In the genomic region with DNA sequence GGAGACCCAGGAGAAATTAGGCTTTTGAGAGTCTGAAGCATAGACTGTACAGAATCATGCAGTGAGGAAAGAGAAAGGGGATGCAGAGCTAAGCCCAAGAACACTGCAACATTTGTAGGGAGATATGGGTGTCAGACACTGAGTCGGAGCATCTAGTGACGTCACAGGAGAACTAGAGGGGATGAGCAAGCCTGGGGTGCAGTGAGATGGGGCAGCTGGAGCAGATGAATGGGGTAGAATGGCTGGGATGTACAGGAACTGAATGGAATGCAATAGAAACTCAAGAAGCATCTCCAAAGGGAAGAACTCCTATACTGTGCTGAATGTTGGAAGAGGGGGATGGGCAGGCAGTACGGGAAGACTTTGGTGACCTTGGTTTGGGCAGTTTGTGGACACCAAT, we compare ENCODE assay signal across 21 mouse cellular contexts.
"Had no signal": no experiment of that assay in that cellular context is flagged by ENCODE, and none has a peak within 500 bp of the region (broad histone marks: within the 10 kb centered on the region; RNA-seq: fewer than 3 reads in every experiment).

No protein-coding gene starts in this region.

- H3K4me2 ChIP-seq: heart, embryonic 13.5 days; heart, embryonic 15.5 days; hindbrain, embryonic 13.5 days; hindbrain, embryonic 15.5 days; limb, embryonic 13.5 days; limb, embryonic 15.5 days; liver, embryonic 12.5 days had no signal

- H3K27ac ChIP-seq: heart, embryonic 13.5 days; heart, embryonic 15.5 days; hindbrain, embryonic 13.5 days; hindbrain, embryonic 15.5 days; hindbrain, postnatal 0 days; layer of hippocampus, adult 2 months; limb, embryonic 13.5 days; limb, embryonic 15.5 days; liver, embryonic 12.5 days; liver, embryonic 14.5 days had no signal

- H3K4me3 ChIP-seq: heart, embryonic 13.5 days; heart, embryonic 15.5 days; hindbrain, embryonic 13.5 days; hindbrain, embryonic 15.5 days; layer of hippocampus, adult 2 months; limb, embryonic 13.5 days; limb, embryonic 15.5 days; liver, embryonic 12.5 days had no signal

- H3K9ac ChIP-seq: heart, embryonic 13.5 days; heart, embryonic 15.5 days; hindbrain, embryonic 13.5 days; hindbrain, embryonic 15.5 days; limb, embryonic 13.5 days; limb, embryonic 15.5 days; liver, embryonic 12.5 days; liver, embryonic 14.5 days had no signal

- H3K4me1 ChIP-seq: heart, embryonic 13.5 days; heart, embryonic 15.5 days; hindbrain, embryonic 13.5 days; hindbrain, embryonic 15.5 days; limb, embryonic 13.5 days; limb, embryonic 15.5 days; liver, embryonic 12.5 days had no signal

- ATAC-seq: hindbrain, postnatal 0 days; liver, embryonic 12.5 days had no signal

- DNase-seq: gastrocnemius, postnatal 14 days; gastrocnemius, postnatal 36 days; heart, adult 18-20 months; heart, postnatal 14 days; heart, postnatal 36 days; kidney, adult 18-20 months; kidney, adult 8-10 months; kidney, postnatal 10 days; kidney, postnatal 25 days; kidney, postnatal 4 days; left cerebral cortex, postnatal 4 days had no signal

- H3K36me3 ChIP-seq: heart, embryonic 13.5 days; heart, embryonic 15.5 days; hindbrain, embryonic 13.5 days; hindbrain, embryonic 15.5 days; limb, embryonic 13.5 days; limb, embryonic 15.5 days; liver, embryonic 12.5 days had no signal

- H3K9me3 ChIP-seq: heart, embryonic 13.5 days; heart, embryonic 15.5 days; hindbrain, embryonic 13.5 days; hindbrain, embryonic 15.5 days; limb, embryonic 13.5 days; limb, embryonic 15.5 days; liver, embryonic 12.5 days had no signal

- H3K27me3 ChIP-seq: heart, embryonic 13.5 days; heart, embryonic 15.5 days; hindbrain, embryonic 13.5 days; hindbrain, embryonic 15.5 days; limb, embryonic 13.5 days; limb, embryonic 15.5 days had no signal
